8 mouse cellular contexts compared by ENCODE assay signal in genomic region chr19:46396686-46397435, GRCm38 (mm10). TPM values are rescaled to one million over a fixed set of nuclear protein-coding genes. Genes with fewer than 3 reads are reported as not detected.
DNase-seq lines count a peak whose midpoint lies in the region; ATAC-seq lines count a peak whose summit lies in the region.

Gene Sufu (plus strand): TSS chr19:46396896.

- peak within 1 kb of the TSS; percentile 83 for H3K4me3 ChIP-seq in hindbrain, embryonic 13.5 days

- DNase-seq in NIH3T3 (ENCODE audit: low read depth) = peak; percentile 100
- peak; percentile 99 to 100 for DNase-seq in cerebellum, postnatal 10 days
- peak; percentile 98 for DNase-seq in frontal cortex, postnatal 14 days (ENCODE audit: low spot score in 2 of 2)
- DNase-seq in layer of hippocampus, postnatal 25 days (ENCODE audit: extremely low spot score in 1 of 2, low spot score in 1 of 2) = peak; percentile 89 to 94
- DNase-seq in lung, postnatal 25 days (ENCODE audit: low spot score) = peak; percentile 98
- peak; percentile 99 for DNase-seq in retina, embryonic 14.5 days (ENCODE audit: low spot score)
- peak; percentile 98 for DNase-seq in thymus, postnatal 4 days

- peak within 1 kb of the TSS; percentile 88 for H3K4me2 ChIP-seq in hindbrain, embryonic 13.5 days

- no peaks in the 10 kb centered on the region for H3K27me3 ChIP-seq in hindbrain, embryonic 13.5 days

- peak within 1 kb of the TSS; percentile 90 for H3K9ac ChIP-seq in hindbrain, embryonic 13.5 days

- ATAC-seq in hindbrain, embryonic 13.5 days (ENCODE audit: low FRiP score) = peak; percentile 87

- peak within 1 kb of the TSS; percentile 92 for H3K27ac ChIP-seq in hindbrain, embryonic 13.5 days

- H3K4me1 ChIP-seq in hindbrain, embryonic 13.5 days (replicated peaks) = peaks cover 53% of the 10 kb centered on the region

- peaks cover 11% of the 10 kb centered on the region for H3K36me3 ChIP-seq in hindbrain, embryonic 13.5 days

- 1% methylated on average over 56 of the region's 57 CpGs for WGBS in hindbrain, embryonic 13.5 days

- no peaks in the 10 kb centered on the region for H3K9me3 ChIP-seq in hindbrain, embryonic 13.5 days

RNA-seq across cellular contexts. Expression of gene Sufu, which starts in this region (rescaled TPM):
- 25.0 and 26.3 TPM in 2 replicates for polyA plus RNA-seq in hindbrain, embryonic 13.5 days (2015; fragmentation: Nextera tagmentation; extraction: Ambion mirVana)
- total RNA-seq in layer of hippocampus, postnatal 25 days (2021) = 10 to 100 TPM; 19.4 to 22.1 TPM

Comparison
In these comparisons a context has a peak if more than half of its experiments do, and no peak if none do; other contexts are left out.
1. Peak in every context shown above with its lines: DNase-seq, ATAC-seq, H3K4me3 ChIP-seq and H3K27ac ChIP-seq.